In genomic region chr4:105162014-105162413, GRCm38 (mm10) we compare ENCODE assay signal across 10 mouse cellular contexts. TPM values are rescaled to one million over a fixed set of nuclear protein-coding genes. Genes with fewer than 3 reads are reported as not detected.
DNase-seq lines count a peak whose midpoint lies in the region; ATAC-seq lines count a peak whose summit lies in the region.
"Had no signal": no experiment of that assay in that cellular context is flagged by ENCODE, and none has a peak within 500 bp of the region (broad histone marks: within the 10 kb centered on the region; RNA-seq: fewer than 3 reads in every experiment).

No protein-coding gene starts in this region.

- H3K27me3 ChIP-seq in neural tube, embryonic 12.5 days (replicated peaks) = no peaks in the 10 kb centered on the region
- 0 out of 2 replicates have a peak, but pooled peaks cover 2% of the 10 kb centered on the region for H3K27me3 ChIP-seq in hindbrain, embryonic 15.5 days
- H3K27me3 ChIP-seq in splenic B cell, adult 2 months (ENCODE audit: control insufficient read depth, insufficient read depth, low read length, poor library complexity, severe bottlenecking) = no peaks in the 10 kb centered on the region

- H3K9ac ChIP-seq in neural tube, embryonic 12.5 days = no peak overlapping the region
- H3K9ac ChIP-seq in hindbrain, embryonic 15.5 days = no peak overlapping the region
- H3K9ac ChIP-seq: heart, embryonic 12.5 days had no signal

- H3K36me3 ChIP-seq in neural tube, embryonic 12.5 days = no peaks in the 10 kb centered on the region
- H3K36me3 ChIP-seq in hindbrain, embryonic 15.5 days = no peaks in the 10 kb centered on the region
- H3K36me3 ChIP-seq in splenic B cell, adult 2 months (ENCODE audit: control insufficient read depth, insufficient read depth, low read length, poor library complexity, severe bottlenecking) = no peaks in the 10 kb centered on the region

- H3K27ac ChIP-seq in neural tube, embryonic 12.5 days = no peak overlapping the region
- H3K27ac ChIP-seq in hindbrain, embryonic 15.5 days (replicated peaks) = no peak overlapping the region

- H3K4me1 ChIP-seq in neural tube, embryonic 12.5 days = peaks cover 25% of the 10 kb centered on the region
- peaks cover 17% of the 10 kb centered on the region for H3K4me1 ChIP-seq in hindbrain, embryonic 15.5 days (replicated peaks)

- no peaks in the 10 kb centered on the region for H3K9me3 ChIP-seq in neural tube, embryonic 12.5 days
- H3K9me3 ChIP-seq in hindbrain, embryonic 15.5 days = no peaks in the 10 kb centered on the region
- H3K9me3 ChIP-seq: heart, embryonic 12.5 days had no signal

- WGBS in neural tube, embryonic 12.5 days = 61% methylated on average over 6 of the region's 6 CpGs
- 47% methylated on average over 6 of the region's 6 CpGs for WGBS in hindbrain, embryonic 15.5 days

- ATAC-seq in neural tube, embryonic 12.5 days (ENCODE audit: low FRiP score, low read depth) = no peak
- no peak for ATAC-seq in hindbrain, embryonic 15.5 days (ENCODE audit: low FRiP score, low read depth)

- 0 out of 2 replicates have a peak overlapping the region, but pooled peaks have one; percentile 1 for H3K4me2 ChIP-seq in neural tube, embryonic 12.5 days (replicated peaks)
- peak overlapping the region; percentile 86 for H3K4me2 ChIP-seq in hindbrain, embryonic 15.5 days
- H3K4me2 ChIP-seq: heart, embryonic 12.5 days had no signal

- DNase-seq in kidney, adult 9 months = peak; percentile 7
- DNase-seq in kidney, adult 8-10 months = no peak
- DNase-seq in neural tube, embryonic 10.5 days (ENCODE audit: extremely low spot score, low spot score) = no peak
- peak; percentile 8 for DNase-seq in splenic B cell, adult 2 months (ENCODE audit: low read depth, low spot score)
- no peak for DNase-seq in cerebellum, adult 9-11 months
- DNase-seq in adrenal gland, adult 18-20 months (ENCODE audit: low spot score in 2 of 2) = no peak

- H3K4me3 ChIP-seq in neural tube, embryonic 12.5 days = no peak overlapping the region
- H3K4me3 ChIP-seq in hindbrain, embryonic 15.5 days = no peak overlapping the region
- H3K4me3 ChIP-seq: heart, embryonic 12.5 days had no signal

RNA-seq across cellular contexts. Expression of gene Plpp3, which starts 4.9 kb away (rescaled TPM):
- 55.7 and 57.7 TPM in 2 replicates for polyA plus RNA-seq in neural tube, embryonic 12.5 days (2016; fragmentation: Nextera tagmentation; extraction: Ambion mirVana)
- polyA plus RNA-seq in hindbrain, embryonic 15.5 days (2015; fragmentation: Nextera tagmentation; extraction: Ambion mirVana) = 92.4 and 95.1 TPM in 2 replicates
- total RNA-seq in adrenal gland, adult 18-20 months (2021) = 100 to 1,000 TPM; 234 to 351 TPM

RNA-seq across cellular contexts. Expression of gene Prkaa2, which starts 52.3 kb away (rescaled TPM):
- 6.5 and 6.8 TPM in 2 replicates for polyA plus RNA-seq in neural tube, embryonic 12.5 days (2016; fragmentation: Nextera tagmentation; extraction: Ambion mirVana)
- 13.4 and 14.0 TPM in 2 replicates for polyA plus RNA-seq in hindbrain, embryonic 15.5 days (2015; fragmentation: Nextera tagmentation; extraction: Ambion mirVana)
- 1 to 10 TPM; 7.6 to 8.3 TPM for total RNA-seq in adrenal gland, adult 18-20 months (2021)
- total RNA-seq: monocyte, adult 5-6 weeks had no signal

Comparison
In these comparisons a context has a peak if more than half of its experiments do, and no peak if none do; other contexts are left out.
1. DNase-seq: peak in kidney, adult 9 months (single experiment) and splenic B cell, adult 2 months (single experiment); none in kidney, adult 8-10 months (0 of 2), neural tube, embryonic 10.5 days (single experiment), cerebellum, adult 9-11 months (single experiment) and adrenal gland, adult 18-20 months (0 of 2).